Mouse (Mus musculus) heart, postnatal 0 days (tissue): ENCODE measurements at regions not wholly inside any gene's neighbourhood (a gene's known extent, or its start where the extent isn't known, plus 50 kb on each side); places are given as distances from the start of the nearest gene placed in this dataset.

Experiments used
- CTCF ChIP-seq: IDR thresholded peaks from 2 replicates; pipeline ENCODE4 v1.5.1; 2016; ENCODE audit warnings: antibody characterized with exemption, control low read depth, low read depth
- EP300 ChIP-seq: IDR thresholded peaks from 2 replicates; pipeline ENCODE4 v1.6.1; 2016; ENCODE audit warnings: antibody characterized with exemption, low read depth

DNA sequence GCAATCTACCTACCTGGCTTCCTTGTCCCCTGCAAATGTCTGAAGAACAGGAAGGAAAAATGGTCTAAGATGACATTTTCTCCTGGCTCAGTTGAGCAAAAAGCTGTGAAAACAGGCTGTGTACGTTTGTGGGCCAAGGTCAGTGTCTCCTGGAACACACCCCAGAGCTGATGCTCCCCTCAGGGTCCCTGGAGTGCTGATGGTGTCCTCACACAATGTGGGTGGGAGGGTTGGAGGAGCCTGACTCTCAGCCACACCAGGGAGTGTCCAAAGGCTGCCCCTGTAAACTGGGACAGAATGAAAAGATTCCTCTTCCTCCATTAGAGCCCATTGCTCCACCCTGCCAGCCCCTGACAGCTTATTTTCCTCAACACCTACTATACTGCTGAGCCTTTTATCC, 112.8 kb upstream of the Smim23 start:
- TF ChIP-seq CTCF (no peak), EP300 (no peak)
